Mouse (Mus musculus): ENCODE measurements around the gene Kdm8.

- no peak for TF ChIP-seq POLR2AphosphoS2 (IDR thresholded peaks at IDR 0.05; ENCODE audit: insufficient read length, low read depth)
- TF ChIP-seq USF1 (IDR thresholded peaks at IDR 0.05; ENCODE audit: low read depth), result no peak
- TF ChIP-seq MYOD1 (IDR thresholded peaks at IDR 0.05; ENCODE audit: control insufficient read depth in 1 of 3, insufficient read length in 2 of 3, low read depth in 2 of 3), result peak in 1 of 3 experiments; percentile 35
Measured at GRCm38 (mm10) chr7:125487126-125487525, 42.6 kb downstream of the Kdm8 start.
